Mouse (Mus musculus): ENCODE measurements around the gene Ptges.

- no peak for TF ChIP-seq CTCF (IDR thresholded peaks at IDR 0.05; ENCODE audit: extremely low read depth, insufficient read length, insufficient replicate concordance, low read depth, low read length)
- no peak for TF ChIP-seq POLR2A (IDR thresholded peaks at IDR 0.05; ENCODE audit: low read depth, low read length)
These were observed 36.3 kb downstream of the Ptges start for GRCm38 (mm10) chr2:30893399-30893798.

Measured in small intestine, adult 2 months (tissue).